Mouse (Mus musculus) gastrocnemius, postnatal 36 days (tissue): ENCODE results near the gene Prokr1. TPM values are rescaled to one million over a fixed set of nuclear protein-coding genes. Genes with fewer than 3 reads are reported as not detected.
"Not testable (repeated sequence)": the region's sequence is repeated elsewhere in the genome, so short reads cannot be mapped to it uniquely, and the experiment has no call there.

Experiments used
- DNase-seq, 2 experiments: peaks; one replicate each; pipeline ENCODE4 v3.0.0; 2022
- intact Hi-C: fragments of 180-260 bp; cut with DNase I; formaldehyde crosslinking; loops from one replicate; pipeline ENCODE4 v1.15.1; 2025
- long read RNA-seq, 2 experiments: library from polyadenylated mRNA; stranded (forward); transcript quantifications; one replicate each; pipeline ENCODE4 v2.0.0; 2021
- total RNA-seq, 2 experiments: library from RNA; stranded (reverse); gene quantifications; 2 replicates each; pipeline ENCODE4 v1.2.3; 2021

The Prokr1 gene
- 1 to 10 TPM; 1.9 to 3.1 TPM for total RNA-seq
- long read RNA-seq, experiment 1, partial matches to known transcripts = 0 of 1 reads
- long read RNA-seq, experiment 1, other reads (novel, unspliced or antisense) = 1 of 1 reads
- long read RNA-seq, experiment 2 = 0 reads

DNA sequence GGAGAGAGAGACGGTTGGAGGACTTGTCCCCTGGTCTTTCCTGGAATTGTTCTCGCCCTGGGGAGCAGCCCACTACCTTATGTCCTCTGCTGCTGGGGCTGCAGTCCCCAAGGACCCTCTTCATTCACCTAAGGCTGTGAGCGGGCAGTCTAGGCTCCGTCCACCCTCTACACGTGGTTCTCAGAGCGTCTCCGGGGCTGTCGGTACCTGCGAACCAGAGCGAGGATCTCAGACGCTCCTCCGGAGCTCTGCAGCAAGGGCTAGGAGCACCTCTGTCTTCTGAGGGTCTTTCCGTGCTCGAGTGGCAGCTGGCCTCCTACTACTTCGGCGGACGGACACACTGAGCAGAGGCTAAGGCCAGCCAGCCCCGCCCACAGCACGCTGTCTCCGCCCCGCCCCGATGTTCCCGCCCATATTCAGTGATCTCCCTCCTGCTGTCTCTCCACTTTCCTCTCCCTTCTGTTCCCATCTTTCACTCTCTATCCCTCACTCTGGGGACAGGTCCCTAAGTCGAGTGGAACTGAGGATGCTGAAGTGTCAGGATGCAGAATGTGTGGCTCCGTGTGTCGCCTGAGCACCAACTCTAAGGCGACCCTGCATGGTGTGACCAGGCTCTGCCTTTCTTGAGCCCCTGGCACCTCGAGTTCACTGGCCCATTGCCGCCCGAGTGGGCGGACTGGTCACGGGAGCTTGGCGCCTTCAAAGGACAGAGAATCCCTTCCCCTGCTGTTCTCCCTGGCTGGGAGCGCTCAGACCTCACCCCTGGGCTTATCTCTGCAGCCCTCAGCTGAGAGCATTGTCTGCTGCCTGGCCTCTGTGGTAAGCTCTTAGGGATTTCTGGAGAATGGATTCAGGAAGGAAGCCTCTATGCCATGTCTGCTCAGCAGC lies at the start of gene Prokr1:
Gene Prokr1, minus strand, starts transcription at position 350 of the 888 bp plus-strand sequence.
- intact Hi-C loops = no loop called here
- DNase-seq = peak; percentile 21 to 45

DNA sequence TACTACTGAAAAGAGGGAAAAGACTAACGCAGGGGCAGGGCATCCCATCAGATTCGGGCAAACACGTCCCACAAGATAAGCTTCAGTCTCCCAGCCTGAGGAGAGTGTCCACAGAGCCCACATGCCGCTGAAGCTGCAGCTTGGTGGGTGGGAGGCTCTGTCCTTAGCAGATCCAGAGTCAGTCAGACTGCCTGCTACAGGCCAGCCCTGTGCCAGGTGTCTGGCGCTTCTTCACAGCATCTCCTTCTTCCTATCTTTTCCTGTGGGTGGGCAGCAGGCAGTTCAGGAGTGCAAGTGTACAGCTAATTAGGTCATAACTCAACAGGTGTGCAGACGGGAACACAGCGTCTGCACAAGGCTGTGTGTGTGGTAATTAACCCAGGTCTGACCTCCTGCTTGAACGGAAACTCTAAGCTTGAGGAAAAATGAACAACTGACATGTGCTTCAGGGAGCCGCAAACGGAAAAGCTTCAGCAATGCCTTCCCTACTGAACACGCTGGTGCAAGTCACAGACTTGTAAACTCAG lies 47.7 kb upstream of the Prokr1 start:
- intact Hi-C loops = no loop called here
- DNase-seq = no peak

DNA sequence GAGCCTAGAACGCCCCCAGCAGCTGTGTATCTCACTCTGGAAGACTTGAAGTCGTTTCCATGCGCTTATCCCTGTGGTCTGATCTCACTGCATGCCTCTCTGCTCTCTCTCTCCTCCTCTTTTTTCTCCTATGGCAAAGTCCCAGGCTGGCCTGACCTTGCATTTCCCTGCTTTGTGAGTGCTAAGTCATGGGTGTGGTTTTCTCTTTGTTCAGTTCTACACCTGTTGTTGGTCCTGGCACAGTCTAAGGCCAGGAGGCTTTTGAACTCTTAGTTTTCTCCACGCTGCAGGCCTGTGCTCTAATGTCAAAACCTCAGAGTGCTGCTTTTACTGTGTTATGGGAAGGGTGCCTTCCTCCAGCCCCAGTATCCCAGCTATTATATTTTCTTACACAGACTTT lies 41.6 kb upstream of the Prokr1 start:
- intact Hi-C loops = no loop called here
- no peak for DNase-seq

DNA sequence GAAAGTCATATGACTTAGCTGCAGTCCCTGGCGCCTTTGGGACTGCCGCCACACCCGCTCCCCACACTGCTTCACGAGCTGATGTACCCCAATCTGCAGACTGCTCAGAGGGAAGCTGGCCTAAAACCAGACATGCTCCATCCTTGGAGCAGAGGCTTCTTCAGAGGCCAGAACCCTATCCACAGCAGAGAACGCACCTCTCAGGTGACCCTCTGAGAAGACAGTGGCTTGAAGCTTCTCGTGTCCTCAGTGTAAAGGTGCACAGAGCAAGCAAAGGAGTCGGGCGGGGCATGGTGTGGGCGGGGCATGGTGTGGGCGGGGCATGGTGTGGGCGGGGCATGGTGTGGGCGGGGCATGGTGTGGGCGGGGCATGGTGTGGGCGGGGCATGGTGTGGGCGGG lies 38.4 kb upstream of the Prokr1 start:
- DNase-seq, intact Hi-C loops: not testable (repeated sequence)

DNA sequence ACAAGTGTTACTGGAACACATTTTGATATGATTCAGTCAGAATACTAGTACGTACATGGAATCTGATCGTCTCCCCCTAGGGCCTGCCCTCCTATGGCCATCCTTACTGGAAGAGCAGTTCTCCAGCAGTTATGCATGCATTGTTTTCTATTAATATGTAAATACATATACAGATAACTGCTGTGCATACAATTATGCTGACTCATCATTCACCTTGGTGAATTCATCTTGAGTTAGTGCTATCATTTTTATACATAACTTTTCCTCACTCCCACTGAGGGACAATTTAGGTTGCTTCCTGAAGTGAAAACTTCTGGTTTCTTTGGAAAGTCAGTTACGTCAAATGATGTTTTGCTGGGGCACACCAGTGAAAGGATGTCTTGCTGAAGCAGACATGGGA lies 32.6 kb upstream of the Prokr1 start:
- intact Hi-C loops = no loop called here

DNA sequence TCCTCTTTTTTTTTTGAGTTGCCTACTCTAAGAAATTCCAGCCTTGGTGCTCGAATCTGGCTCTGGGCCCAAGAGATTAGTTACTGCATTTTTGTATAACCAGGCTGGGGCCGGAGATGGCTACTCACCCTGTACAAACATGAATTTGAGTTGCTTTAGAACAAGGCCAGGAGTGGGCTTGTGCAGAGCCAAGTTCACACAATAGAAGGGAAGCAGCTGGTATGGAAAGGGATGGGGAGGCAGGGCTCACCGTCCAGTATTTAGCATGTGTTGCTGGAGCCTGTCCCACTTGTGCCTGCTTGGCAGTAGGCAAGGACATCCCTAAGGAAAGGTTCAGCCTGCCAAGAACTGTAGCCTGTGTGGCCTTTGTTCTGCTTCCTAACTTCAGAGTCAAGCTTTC lies 30.7 kb upstream of the Prokr1 start:
- no peak for DNase-seq
- intact Hi-C loops = no loop called here

More for the DNA sequence above, 32.6 kb upstream of the Prokr1 start:
- DNase-seq = no peak

DNA sequence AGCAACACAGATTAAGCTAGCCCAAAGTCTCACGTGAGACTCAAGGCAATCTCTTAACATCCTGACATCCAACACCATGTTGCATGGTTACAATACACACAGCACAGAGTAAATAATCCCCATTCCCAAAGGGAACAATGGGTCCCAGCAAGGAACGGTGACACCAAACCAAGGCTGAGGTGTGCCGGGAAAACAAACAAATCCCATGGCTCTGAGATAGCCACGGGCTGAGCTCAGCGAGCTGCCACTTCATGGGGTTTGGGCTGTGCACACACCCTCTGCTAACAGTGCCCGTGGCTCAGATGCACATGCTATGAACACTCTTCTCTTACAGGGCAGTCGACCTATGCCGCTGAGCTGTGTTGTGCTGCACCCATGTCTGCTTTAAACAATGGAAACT lies 27.5 kb upstream of the Prokr1 start:
- intact Hi-C loops = no loop called here
- DNase-seq = no peak

DNA sequence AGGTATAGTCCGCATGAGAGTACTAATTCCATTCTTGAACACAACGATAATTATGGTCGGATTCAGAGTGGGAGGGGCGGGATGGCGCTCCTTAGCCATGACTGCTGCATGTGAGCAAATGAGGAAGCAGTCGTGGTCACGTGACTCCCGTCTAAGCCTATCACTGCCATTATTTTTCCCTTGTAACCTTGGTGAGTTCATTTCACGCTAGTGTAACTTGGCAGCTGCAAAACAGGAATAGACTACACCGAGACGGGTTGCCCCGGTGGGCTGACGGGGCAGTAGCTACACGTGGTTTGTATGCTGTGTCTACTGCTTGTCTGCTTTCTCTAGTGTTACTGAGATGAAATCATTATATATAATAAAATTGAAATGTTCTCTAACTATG lies 25.1 kb upstream of the Prokr1 start:
- DNase-seq = no peak
- intact Hi-C loops = no loop called here

DNA sequence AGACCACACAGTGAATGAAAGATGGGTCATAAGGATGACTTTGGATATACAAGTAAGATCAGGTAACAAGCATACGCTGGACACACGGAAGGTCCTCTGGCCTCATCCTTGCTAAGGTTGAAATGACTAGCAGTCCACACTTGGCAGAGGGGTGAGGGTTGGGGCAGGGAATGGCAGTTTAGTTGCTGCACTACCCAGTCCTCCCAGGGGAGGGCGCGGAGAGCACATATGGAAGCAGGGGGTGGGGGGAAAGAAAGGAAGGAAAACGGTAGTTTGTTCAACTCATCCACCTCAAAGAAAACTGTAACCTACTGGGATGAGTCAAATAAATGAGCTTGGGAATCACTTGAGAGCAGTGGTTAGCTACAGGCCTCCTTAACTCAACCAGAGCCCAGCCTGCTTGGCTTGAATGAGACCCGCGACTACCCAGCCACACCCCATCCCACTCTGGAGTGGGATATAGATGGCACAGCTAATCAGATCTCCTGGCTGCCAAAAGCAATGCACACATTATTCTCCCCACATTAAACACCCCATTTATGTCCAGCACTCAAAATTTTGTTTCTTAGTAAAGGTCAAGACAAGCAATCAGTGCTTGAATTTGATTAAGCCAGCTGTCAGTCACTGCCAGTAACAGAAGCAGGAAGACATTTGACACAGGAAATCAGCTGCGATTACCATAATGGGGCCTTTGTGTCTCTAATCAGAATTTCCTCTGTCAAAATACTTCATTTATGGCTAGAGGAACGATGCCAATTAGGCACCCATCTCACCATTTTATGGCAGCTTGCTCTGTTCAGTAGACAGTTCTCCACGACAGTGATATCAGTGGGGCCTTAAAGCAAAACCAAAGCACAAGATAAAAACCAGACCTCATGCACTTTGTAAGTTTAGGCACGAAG lies 24.5 kb upstream of the Prokr1 start:
- peak in 1 of 2 experiments; percentile 28 for DNase-seq
- intact Hi-C loops = loop anchor here (5.0 kb wide), 1 partner anchor 52 kb away; no protein-coding TSS in a partner anchor

DNA sequence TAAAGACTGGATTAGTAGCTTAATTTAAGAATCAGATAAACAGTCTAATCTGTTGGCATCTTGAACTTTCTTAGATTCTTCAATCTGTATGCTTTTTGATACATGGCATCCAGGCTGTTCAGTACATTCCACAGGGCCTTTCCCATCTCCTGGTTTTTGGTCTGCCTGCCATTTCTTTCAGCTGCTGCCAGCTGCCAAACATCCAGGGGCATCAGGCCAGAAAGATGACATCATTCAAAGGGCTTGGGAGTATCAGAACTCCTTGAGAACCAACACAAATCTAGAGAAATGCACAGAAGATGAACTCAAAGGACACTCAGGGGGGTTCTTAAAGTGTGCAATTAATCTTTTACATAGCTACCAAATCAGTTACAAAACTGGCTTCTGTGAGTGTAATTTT lies 9.3 kb upstream of the Prokr1 start:
- peak in 1 of 2 experiments; percentile 28 for DNase-seq
- intact Hi-C loops = no loop called here

DNA sequence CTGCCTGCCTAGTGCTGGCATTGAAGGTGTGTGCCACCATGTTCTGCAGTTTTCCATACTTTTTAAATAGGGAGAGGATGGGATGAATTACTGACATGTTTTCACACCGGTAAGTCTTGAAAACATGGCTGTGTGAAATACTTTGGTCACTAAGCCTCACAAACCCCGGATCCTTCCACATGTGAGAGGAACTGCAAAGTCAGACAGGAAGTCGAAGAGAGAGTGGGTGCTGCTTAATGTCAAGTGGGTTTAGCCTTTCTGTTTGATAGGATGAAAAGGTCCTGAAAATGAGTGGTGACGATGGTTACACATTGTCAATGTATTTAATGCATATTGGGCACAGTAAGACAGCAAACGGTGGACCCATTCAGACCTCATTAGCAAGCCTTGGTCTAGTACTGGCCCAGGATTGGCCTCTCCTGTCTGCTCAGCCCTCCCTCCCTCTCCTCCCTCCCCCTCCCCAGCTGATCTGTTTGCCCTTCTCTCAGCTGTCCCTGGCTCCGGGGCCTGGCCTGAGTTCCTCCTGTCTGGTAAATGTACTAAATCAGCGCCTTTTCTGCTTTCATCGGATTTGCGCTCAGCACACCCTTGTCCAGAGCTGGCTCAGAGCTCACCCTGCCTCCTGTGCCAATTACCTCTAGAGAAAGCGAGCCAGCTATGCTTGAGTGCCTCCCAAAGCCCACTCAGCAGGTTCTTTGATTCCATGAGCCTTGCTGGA lies 6.7 kb upstream of the Prokr1 start:
- DNase-seq = no peak
- intact Hi-C loops = no loop called here

DNA sequence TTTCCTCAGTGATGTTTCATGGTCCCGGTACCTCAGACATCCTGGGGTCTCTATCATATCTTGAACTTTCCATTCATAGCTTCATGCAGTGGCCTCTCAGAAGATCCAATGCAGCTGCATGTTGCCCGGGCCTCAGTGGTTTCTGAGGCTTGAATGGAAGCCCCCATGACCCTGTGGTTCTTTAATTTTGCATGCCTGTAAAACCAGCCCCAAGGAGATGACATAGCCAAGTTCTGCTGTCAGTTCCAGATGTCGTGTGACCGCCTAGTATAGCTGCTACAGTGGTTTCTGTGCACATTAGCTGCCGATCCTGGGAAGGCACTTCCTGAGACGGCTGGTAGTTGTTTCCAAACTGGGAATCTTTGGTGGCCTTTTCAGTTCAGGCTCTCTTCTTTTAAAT lies 3.6 kb upstream of the Prokr1 start:
- intact Hi-C loops = no loop called here
- no peak for DNase-seq

DNA sequence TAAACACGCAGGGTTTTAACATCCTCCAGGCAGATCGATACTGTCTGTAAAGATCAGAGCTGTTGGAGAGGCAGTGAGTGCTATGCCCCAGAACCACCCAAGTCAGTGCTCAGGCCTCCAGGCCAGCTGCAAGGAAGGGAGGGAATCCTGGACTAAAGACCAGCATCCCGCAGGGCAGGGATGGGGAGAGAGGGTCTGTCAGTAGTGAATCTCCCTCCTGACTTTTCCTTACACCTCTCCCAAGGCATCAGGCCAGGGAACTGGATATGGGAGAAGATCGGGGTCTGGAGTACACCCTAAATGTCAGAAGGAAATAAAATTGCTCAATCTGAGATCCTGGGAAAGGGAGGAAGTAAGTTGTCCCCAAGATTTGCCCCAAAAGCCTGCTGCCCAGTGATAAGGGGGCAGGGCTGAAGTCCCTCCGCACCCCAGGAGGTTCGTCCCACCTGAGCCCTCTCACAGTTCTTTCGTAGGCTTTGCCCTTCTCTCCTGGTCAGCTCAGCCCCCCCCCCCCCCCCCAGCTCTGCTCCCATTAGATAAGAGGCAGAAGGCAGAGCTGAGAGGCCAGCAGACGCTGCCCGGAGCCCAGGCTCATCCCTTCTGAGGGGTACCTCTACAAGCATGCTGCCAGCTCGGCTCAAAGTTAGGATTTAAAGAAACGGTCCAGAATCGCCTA lies 687 bp downstream of the Prokr1 start:
- no peak for DNase-seq
- intact Hi-C loops = no loop called here

DNA sequence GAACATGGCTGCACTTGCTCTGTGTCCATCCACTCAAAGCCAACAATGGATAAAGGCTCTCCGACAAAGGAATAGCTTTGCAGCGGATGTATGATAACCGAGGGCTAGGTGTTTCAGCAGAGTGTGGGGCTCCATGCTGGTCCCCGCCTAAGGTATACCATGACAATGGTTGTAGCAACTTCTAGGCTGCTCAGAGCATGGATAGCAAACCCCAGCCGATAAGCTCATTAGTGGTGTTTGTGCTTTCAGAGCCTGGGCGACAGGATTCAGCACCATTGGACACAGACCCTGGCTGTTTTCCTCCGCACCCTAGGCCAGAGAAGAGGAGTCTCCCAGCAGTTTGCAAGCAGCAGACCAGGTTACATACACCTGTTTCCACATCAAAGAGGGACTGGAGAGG lies 6.6 kb downstream of the Prokr1 start:
- intact Hi-C loops = no loop called here
- DNase-seq = no peak

DNA sequence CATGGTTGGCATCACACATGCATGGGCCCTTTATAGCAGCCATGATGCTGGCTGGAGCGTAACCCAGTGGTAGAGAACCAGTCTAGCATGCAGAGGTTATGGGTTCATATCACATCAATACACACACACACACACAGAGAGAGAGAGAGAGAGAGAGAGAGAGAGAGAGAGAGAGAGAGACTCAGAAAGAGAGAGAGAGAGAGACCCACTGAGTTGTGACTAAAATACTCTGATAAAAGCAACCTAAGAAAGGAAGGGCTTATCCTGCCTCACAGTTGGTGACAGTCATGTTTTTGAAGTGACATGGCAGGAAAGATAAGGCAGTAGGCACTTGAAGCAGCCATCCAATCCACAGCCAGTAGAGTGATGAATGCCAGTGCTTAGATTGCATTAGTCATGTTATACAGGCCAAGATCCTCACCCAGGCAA lies 7.3 kb downstream of the Prokr1 start:
- intact Hi-C loops = no loop called here
- no peak for DNase-seq

DNA sequence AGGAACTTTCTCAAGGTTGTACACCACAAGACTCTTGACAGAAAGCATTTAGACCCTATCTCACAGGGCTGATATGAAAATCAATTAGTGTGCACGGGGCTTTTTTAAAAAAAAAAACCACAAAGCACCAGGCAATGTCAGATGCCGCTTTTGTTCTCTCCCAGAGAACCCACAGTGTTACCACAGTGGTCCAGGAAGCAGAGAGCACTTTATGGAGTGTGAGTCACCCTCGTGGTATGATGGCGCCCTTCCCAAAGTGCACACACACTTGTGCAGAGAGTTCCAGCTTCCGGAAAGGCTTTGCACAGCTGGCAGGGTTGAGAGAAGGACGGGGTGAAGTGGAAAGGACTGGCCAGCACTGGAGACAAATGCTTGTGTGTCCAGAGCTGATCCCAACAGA lies 8.1 kb downstream of the Prokr1 start:
- peak; percentile 25 to 51 for DNase-seq
- intact Hi-C loops = no loop called here

DNA sequence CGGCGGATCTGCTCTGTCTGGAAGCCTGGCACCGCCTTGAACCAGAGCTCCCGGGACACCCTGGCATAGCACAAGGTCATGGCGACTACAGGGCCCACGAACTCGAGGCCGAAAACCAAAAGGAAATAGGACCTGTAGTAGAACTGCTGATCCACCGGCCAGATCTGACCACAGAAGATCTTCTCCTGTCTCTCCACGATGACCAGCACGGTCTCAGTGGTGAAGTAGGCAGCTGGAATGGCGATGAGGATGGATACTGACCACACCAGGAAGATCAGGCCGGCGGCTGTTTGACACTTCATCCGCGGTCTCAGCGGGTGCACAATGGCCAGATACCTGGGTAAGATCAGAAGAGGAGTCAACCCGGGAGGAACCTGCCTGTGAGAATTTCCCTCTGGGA lies 9.0 kb downstream of the Prokr1 start:
- intact Hi-C loops = no loop called here
- DNase-seq = no peak

DNA sequence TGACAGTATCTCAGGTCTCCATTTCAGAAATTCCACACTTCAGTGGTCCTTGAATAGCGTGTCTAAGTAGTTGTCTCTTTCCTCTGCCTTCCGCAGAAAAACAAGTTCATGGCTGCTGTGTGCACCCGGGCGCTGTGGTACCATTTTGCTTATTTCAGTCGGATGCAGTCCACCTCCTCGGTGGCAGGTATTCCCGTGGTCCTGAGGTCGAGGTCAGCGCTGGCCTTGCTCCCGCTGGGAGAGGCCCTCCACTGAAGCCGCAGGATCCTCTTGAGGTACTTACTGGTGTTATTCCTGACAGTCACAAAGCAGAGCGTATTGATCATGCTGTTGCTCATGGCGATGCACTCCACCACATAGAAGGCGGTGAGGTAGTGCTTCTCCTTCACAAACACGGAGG lies 9.5 kb downstream of the Prokr1 start:
- intact Hi-C loops = no loop called here
- DNase-seq = no peak

DNA sequence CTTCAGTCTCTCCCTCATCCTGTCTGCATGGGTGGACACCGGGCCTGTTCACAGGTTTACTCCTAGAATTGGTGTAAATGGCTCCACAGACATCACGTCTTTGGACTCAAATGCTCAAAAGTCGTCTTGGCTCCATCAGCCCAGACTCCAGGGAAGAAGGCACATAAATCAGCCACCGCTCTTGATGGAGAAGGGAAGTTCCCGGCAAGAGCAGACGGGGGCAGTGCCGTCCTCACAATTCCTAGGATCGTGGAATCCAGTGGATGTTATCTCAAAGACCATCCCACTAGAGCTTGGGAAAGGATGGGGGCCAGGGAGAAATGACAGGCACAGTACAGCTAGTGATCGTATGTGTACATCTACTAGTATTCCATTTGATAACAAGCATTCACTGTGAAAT lies 12.3 kb downstream of the Prokr1 start:
- intact Hi-C loops = no loop called here
- no peak for DNase-seq
